Mouse (Mus musculus) neural tube, embryonic 12.5 days (tissue): ENCODE results near the gene Gosr1. TPM values are rescaled to one million over a fixed set of nuclear protein-coding genes. Genes with fewer than 3 reads are reported as not detected.

Source experiments
- ATAC-seq: fragments of 200-750 bp; cut with Nextera tagmentation; 2 replicates; pipeline ENCODE4 v1.8.0; 2017; ENCODE audit warnings: low read depth, mild to moderate bottlenecking, moderate TSS enrichment, moderate library complexity; ENCODE audit not compliant: low FRiP score
- H3K27ac ChIP-seq: fragments of 300-500 bp; sonication (generic); 2 replicates; pipeline ENCODE4 v1.5.1; 2016
- H3K27me3 ChIP-seq: fragments of 300-500 bp; sonication (generic); replicated peaks from 2 replicates; pipeline ENCODE4 v1.6.1; 2016; ENCODE audit warnings: mild to moderate bottlenecking
- H3K36me3 ChIP-seq: fragments of 300-500 bp; sonication (generic); 2 replicates; pipeline ENCODE4 v1.6.1; 2016; ENCODE audit warnings: mild to moderate bottlenecking
- H3K4me1 ChIP-seq: fragments of 300-500 bp; sonication (generic); 2 replicates; pipeline ENCODE4 v1.6.1; 2016
- H3K4me2 ChIP-seq: fragments of 300-500 bp; sonication (generic); replicated peaks from 2 replicates; pipeline ENCODE4 v1.6.1; 2016; ENCODE audit warnings: mild to moderate bottlenecking
- H3K4me3 ChIP-seq: fragments of 300-500 bp; sonication (generic); 2 replicates; pipeline ENCODE4 v1.5.1; 2016
- H3K9ac ChIP-seq: fragments of 300-500 bp; sonication (generic); 2 replicates; pipeline ENCODE4 v1.6.1; 2016; ENCODE audit warnings: mild to moderate bottlenecking
- H3K9me3 ChIP-seq: fragments of 300-500 bp; sonication (generic); 2 replicates; pipeline ENCODE4 v1.6.1; 2016; ENCODE audit warnings: mild to moderate bottlenecking
- WGBS: fragments of 180-500 bp; shearing (Covaris S2); methylation state at CpG from one replicate; pipeline ENCODE4 v1.1.7; 2016; 5-methylcytosine and 5-hydroxymethylcytosine counted together
- polyA plus RNA-seq: library from polyadenylated mRNA; unstranded; fragments of >200 nt; fragmentation: Nextera tagmentation; extraction: Ambion mirVana; gene quantifications from 2 replicates; pipeline ENCODE4 v1.2.1, GENCODE M21; 2016

Gosr1 gene
- polyA plus RNA-seq, 1 experiment from 2014 or later, result 27.4 TPM

GRCm38 (mm10) chr11:76775533-76775932 is 12.2 kb upstream of the Gosr1 start:
- no peak overlapping the region for H3K27ac ChIP-seq

DNA sequence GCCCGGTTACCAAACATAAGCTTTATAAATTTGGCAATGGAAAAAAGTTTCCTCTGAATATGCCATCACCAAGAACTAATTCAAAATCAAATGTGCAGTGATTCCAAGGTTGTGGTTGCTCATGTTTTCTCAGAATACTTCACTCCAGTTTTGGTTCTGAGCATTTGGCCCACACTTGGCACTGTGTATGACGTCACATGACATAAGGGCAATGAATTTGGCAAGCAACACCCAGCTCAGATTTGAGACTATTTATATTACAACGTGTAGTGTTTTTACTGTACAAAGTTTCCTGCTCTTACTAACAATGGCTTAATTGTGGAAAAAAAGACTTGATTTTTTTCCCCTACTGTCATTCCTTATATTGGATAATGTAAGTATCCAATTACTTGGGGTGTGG is 10.4 kb upstream of the Gosr1 start:
- no peak overlapping the region for H3K4me2 ChIP-seq
- H3K4me3 ChIP-seq, result no peak overlapping the region
- ATAC-seq, result no peak
- H3K9me3 ChIP-seq, result no peaks in the 10 kb centered on the region
- no peak overlapping the region for H3K27ac ChIP-seq
- 83% methylated on average over 3 of the region's 3 CpGs for WGBS
- no peak overlapping the region for H3K9ac ChIP-seq
- H3K36me3 ChIP-seq, result no peaks in the 10 kb centered on the region
- H3K27me3 ChIP-seq, result no peaks in the 10 kb centered on the region
- no peaks in the 10 kb centered on the region for H3K4me1 ChIP-seq

More at GRCm38 (mm10) chr11:76775533-76775932, 12.2 kb upstream of the Gosr1 start:
- ATAC-seq, result no peak
- Histone ChIP-seq H3K4me1 (no peaks in the 10 kb centered on the region), H3K4me3 (no peak overlapping the region), H3K9me3 (no peaks in the 10 kb centered on the region), H3K4me2 (no peak overlapping the region), H3K27me3 (no peaks in the 10 kb centered on the region), H3K36me3 (peaks cover 4% of the 10 kb centered on the region), H3K9ac (no peak overlapping the region)
- 86% methylated on average over 8 of the region's 8 CpGs for WGBS

DNA sequence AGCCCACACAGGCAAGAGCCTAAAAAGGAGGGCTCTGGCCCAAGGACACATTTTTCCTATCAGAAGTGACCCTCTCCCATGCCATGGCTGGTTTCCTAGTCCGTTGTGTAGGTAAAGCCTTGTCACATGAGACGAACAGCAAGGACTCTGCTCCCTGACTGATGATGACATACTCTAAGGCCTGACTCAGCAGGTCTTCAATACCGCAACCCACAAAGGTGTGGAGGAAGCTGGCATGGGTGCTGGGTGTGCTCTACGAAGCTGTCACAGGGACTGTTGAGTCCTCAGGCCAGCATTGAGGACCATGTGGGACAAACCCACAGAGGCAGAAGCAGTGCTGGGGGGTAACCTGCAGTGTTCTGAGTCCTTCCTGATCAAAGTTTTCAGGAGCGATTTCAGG is 7.2 kb upstream of the Gosr1 start:
- ATAC-seq, result no peak
- Histone ChIP-seq H3K4me2 (no peak overlapping the region), H3K9ac (no peak overlapping the region), H3K36me3 (no peaks in the 10 kb centered on the region), H3K4me3 (no peak overlapping the region), H3K4me1 (no peaks in the 10 kb centered on the region), H3K27me3 (0 out of 2 replicates have a peak, but pooled peaks cover 4% of the 10 kb centered on the region), H3K9me3 (no peaks in the 10 kb centered on the region), H3K27ac (no peak overlapping the region)
- 92% methylated on average over 5 of the region's 5 CpGs for WGBS

GRCm38 (mm10) chr11:76763741-76764122 is 353 bp upstream of the Gosr1 start:
- Histone ChIP-seq H3K9me3 (no peaks in the 10 kb centered on the region), H3K4me3 (peak overlapping the region; percentile 62; the same call in 1 of the 2 replicates), H3K27me3 (0 out of 2 replicates have a peak, but pooled peaks cover 4% of the 10 kb centered on the region), H3K9ac (no peak overlapping the region), H3K36me3 (peaks cover 18% of the 10 kb centered on the region), H3K4me1 (no peaks in the 10 kb centered on the region; the same call in 1 of the 2 replicates), H3K4me2 (peak overlapping the region; percentile 67), H3K27ac (no peak overlapping the region)
- 15% methylated on average over 4 of the region's 4 CpGs for WGBS
- peak; percentile 53 for ATAC-seq

DNA sequence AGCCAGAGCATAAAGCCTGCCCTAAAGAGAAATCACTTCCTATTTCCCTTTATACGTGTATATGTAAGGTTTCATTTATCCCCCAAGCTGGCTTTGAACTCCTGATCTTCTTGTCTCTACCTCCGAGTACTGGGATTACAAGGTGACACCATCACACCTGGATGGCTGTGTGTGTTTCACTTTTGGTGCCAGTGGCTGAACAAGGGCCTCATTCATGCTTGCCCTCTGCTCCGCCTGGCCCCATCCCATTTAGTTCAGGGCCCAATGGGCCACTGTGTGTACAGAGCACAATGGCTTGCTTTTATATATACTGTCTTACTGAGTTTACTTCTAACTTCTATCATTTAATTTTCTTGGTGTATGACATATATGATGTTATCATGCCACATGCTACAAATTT is 11.1 kb downstream of the Gosr1 start:
- Histone ChIP-seq H3K9ac (no peak overlapping the region), H3K4me2 (no peak overlapping the region), H3K9me3 (no peaks in the 10 kb centered on the region), H3K4me1 (no peaks in the 10 kb centered on the region), H3K36me3 (peaks cover 76% of the 10 kb centered on the region), H3K27ac (no peak overlapping the region), H3K27me3 (no peaks in the 10 kb centered on the region), H3K4me3 (no peak overlapping the region)
- WGBS, result 94% methylated on average over 3 of the region's 3 CpGs
- no peak for ATAC-seq

DNA sequence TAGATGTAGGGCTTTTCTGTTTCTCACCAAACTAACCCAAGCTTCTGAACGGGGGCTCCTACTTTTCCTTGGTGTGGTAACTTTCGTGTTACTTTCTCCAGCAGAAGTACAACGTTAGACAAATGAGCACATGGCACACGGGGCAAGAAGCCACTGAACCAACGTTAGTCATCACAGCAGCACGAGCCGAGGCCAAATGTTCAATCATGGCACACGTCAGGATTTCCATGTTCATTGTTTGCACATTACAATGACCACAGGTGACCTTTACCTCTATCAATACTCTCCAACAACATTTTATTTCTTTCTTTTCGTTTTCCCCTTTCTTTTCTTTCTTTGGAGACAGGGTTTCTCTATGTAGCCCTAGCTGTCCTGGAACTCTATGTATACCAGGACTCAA is 14.6 kb downstream of the Gosr1 start:
- ATAC-seq, result no peak
- Histone ChIP-seq H3K4me2 (no peak overlapping the region), H3K27me3 (no peaks in the 10 kb centered on the region), H3K4me1 (no peaks in the 10 kb centered on the region), H3K9me3 (no peaks in the 10 kb centered on the region), H3K27ac (no peak overlapping the region), H3K4me3 (no peak overlapping the region), H3K9ac (no peak overlapping the region), H3K36me3 (peaks cover 73% of the 10 kb centered on the region)
- WGBS, result 92% methylated on average over 9 of the region's 9 CpGs

- Histone ChIP-seq H3K4me2 (no peak overlapping the region), H3K36me3 (peaks cover 62% of the 10 kb centered on the region), H3K27ac (no peak overlapping the region), H3K4me3 (no peak overlapping the region), H3K4me1 (no peaks in the 10 kb centered on the region), H3K27me3 (no peaks in the 10 kb centered on the region), H3K9me3 (no peaks in the 10 kb centered on the region), H3K9ac (no peak overlapping the region)
- 91% methylated on average over 1 of the region's 1 CpGs for WGBS
- ATAC-seq, result no peak
Measured at GRCm38 (mm10) chr11:76745921-76746320, 17.5 kb downstream of the Gosr1 start.

DNA sequence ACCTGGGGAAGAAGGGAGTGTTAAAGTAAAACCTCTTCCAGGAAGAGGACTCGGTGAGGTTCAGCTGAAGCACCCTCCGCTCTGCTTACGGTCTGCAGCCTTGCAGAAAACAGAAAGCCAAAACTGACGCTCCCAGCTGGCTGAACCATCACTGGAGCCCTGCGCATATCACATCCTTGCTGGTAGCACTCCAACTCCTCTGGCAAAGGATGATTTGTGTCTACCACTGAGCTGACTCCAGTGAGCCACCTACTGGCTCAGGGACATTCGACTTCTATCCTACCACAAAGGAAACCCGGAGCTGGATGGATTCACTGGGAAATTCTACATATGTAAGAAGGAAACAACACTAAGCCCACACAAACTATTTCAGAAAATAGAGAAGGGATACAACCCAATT is 18.8 kb downstream of the Gosr1 start:
- Histone ChIP-seq H3K9me3 (no peaks in the 10 kb centered on the region), H3K27ac (no peak overlapping the region), H3K36me3 (peaks cover 49% of the 10 kb centered on the region), H3K9ac (no peak overlapping the region), H3K27me3 (no peaks in the 10 kb centered on the region), H3K4me3 (no peak overlapping the region), H3K4me2 (no peak overlapping the region), H3K4me1 (no peaks in the 10 kb centered on the region)
- 77% methylated on average over 7 of the region's 7 CpGs for WGBS
- no peak for ATAC-seq

GRCm38 (mm10) chr11:76742511-76742910 is 20.9 kb downstream of the Gosr1 start:
- 97% methylated on average over 7 of the region's 7 CpGs for WGBS
- H3K9ac ChIP-seq, result no peak overlapping the region
- no peaks in the 10 kb centered on the region for H3K4me1 ChIP-seq
- no peak overlapping the region for H3K27ac ChIP-seq
- H3K9me3 ChIP-seq, result no peaks in the 10 kb centered on the region
- ATAC-seq, result no peak
- H3K4me2 ChIP-seq, result no peak overlapping the region
- H3K36me3 ChIP-seq, result peaks cover 33% of the 10 kb centered on the region
- no peak overlapping the region for H3K4me3 ChIP-seq
- H3K27me3 ChIP-seq, result no peaks in the 10 kb centered on the region

DNA sequence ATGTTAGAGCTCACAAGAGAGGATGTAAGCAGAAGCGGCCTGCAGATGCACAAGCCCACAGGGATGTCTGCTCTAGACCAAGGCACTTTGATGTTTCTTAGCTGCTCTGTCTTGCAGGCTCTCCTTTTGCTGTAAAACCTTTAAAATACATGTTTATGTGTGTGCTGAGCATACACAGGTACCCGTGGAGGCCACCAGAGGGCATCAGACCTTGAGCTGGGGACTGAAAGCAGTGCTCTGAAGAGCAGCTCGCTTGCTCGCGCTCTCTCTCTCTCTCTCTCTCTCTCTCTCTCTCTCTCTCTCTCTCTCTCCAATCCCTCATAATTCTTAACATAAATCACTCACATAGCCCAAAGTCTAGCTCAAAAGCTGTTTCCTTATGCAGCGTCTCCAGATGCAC is 24.3 kb downstream of the Gosr1 start:
- ATAC-seq, result no peak
- Histone ChIP-seq H3K4me3 (no peak overlapping the region), H3K36me3 (peaks cover 21% of the 10 kb centered on the region; the same call in 1 of the 2 replicates), H3K9me3 (no peaks in the 10 kb centered on the region), H3K9ac (no peak overlapping the region), H3K4me1 (peaks cover 3% of the 10 kb centered on the region; the same call in 1 of the 2 replicates), H3K27me3 (no peaks in the 10 kb centered on the region), H3K27ac (no peak overlapping the region), H3K4me2 (no peak overlapping the region)
- 78% methylated on average over 6 of the region's 6 CpGs for WGBS

DNA sequence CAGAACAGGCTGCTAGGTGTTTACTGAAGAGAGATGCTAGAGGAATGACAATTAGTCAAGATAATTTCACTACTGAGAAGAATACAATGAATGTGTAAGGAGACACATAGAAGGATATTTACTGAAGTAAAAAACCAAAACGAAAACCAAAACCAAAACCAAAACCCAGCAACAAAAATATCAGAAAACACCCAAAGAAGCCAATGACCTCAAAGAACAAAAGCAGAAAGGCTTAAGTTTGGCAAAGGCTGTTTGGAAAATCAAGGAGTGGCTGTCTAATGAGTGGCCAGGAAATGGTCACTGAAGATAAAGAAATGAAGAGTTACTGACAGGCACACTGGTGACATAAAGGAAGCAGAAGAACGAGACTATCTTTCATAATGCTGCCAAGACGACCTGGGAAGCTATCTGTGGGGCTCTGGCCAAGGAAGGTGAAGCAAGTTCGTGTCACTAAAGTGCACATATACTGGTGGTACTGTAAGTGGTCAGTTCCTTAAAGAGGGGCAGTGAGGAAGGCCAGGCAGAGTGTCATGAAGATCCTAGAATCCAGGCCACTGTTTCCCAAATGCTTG is 27.5 kb downstream of the Gosr1 start:
- H3K27ac ChIP-seq, result no peak overlapping the region
- peaks cover 31% of the 10 kb centered on the region for H3K36me3 ChIP-seq
- H3K4me3 ChIP-seq, result no peak overlapping the region
- peaks cover 3% of the 10 kb centered on the region; the same call in 1 of the 2 replicates for H3K4me1 ChIP-seq
- H3K4me2 ChIP-seq, result no peak overlapping the region
- 78% methylated on average over 4 of the region's 4 CpGs for WGBS
- no peak overlapping the region for H3K9ac ChIP-seq
- no peaks in the 10 kb centered on the region for H3K27me3 ChIP-seq
- H3K9me3 ChIP-seq, result no peaks in the 10 kb centered on the region
- no peak for ATAC-seq

- no peak overlapping the region for H3K27ac ChIP-seq
- ATAC-seq, result no peak
Measured at GRCm38 (mm10) chr11:76734560-76734959, 28.8 kb downstream of the Gosr1 start.

GRCm38 (mm10) chr11:76730650-76731049 is 32.7 kb downstream of the Gosr1 start:
- Histone ChIP-seq H3K9ac (no peak overlapping the region), H3K9me3 (no peaks in the 10 kb centered on the region), H3K27ac (no peak overlapping the region), H3K4me1 (peaks cover 3% of the 10 kb centered on the region; the same call in 1 of the 2 replicates), H3K27me3 (no peaks in the 10 kb centered on the region), H3K36me3 (peaks cover 59% of the 10 kb centered on the region), H3K4me3 (no peak overlapping the region), H3K4me2 (no peak overlapping the region)
- 89% methylated on average over 3 of the region's 3 CpGs for WGBS
- ATAC-seq, result no peak

More at GRCm38 (mm10) chr11:76734560-76734959, 28.8 kb downstream of the Gosr1 start:
- H3K4me1 ChIP-seq, result peaks cover 3% of the 10 kb centered on the region; the same call in 1 of the 2 replicates
- no peak overlapping the region for H3K4me2 ChIP-seq
- 40% methylated on average over 3 of the region's 3 CpGs for WGBS
- H3K4me3 ChIP-seq, result no peak overlapping the region
- no peaks in the 10 kb centered on the region for H3K9me3 ChIP-seq
- peaks cover 42% of the 10 kb centered on the region for H3K36me3 ChIP-seq
- H3K27me3 ChIP-seq, result no peaks in the 10 kb centered on the region
- no peak overlapping the region for H3K9ac ChIP-seq
